Mouse (Mus musculus) kidney, embryonic 16.5 days (tissue): ENCODE data around the gene Pgm2. TPM values are rescaled to one million over a fixed set of nuclear protein-coding genes. Genes with fewer than 3 reads are reported as not detected.

Experiments
- ATAC-seq: fragments of 200-750 bp; cut with Nextera tagmentation; 2 replicates; pipeline ENCODE4 v1.8.0; 2017; ENCODE audit warnings: moderate TSS enrichment; ENCODE audit not compliant: low FRiP score, low TSS enrichment
- H3K27ac ChIP-seq: fragments of 300-500 bp; sonication (generic); 2 replicates; pipeline ENCODE4 v1.5.1; 2014; ENCODE audit warnings: low read length
- H3K27me3 ChIP-seq: fragments of 300-500 bp; sonication (generic); 2 replicates; pipeline ENCODE4 v1.6.1; 2014; ENCODE audit warnings: low read length, control low read depth, mixed read lengths; ENCODE audit not compliant: insufficient read depth
- H3K36me3 ChIP-seq: fragments of 300-500 bp; sonication (generic); 2 replicates; pipeline ENCODE4 v1.6.1; 2014; ENCODE audit warnings: low read length, control low read depth, mixed read lengths; ENCODE audit not compliant: insufficient read depth
- H3K4me1 ChIP-seq: fragments of 300-500 bp; sonication (generic); 2 replicates; pipeline ENCODE4 v1.6.1; 2014; ENCODE audit warnings: low read length, control low read depth, mixed read lengths; ENCODE audit not compliant: insufficient read depth
- H3K4me2 ChIP-seq: fragments of 300-500 bp; sonication (generic); replicated peaks from 2 replicates; pipeline ENCODE4 v1.6.1; 2014; ENCODE audit warnings: low read depth, low read length
- H3K4me3 ChIP-seq: fragments of 300-500 bp; sonication (generic); 2 replicates; pipeline ENCODE4 v1.5.1; 2014; ENCODE audit warnings: mild to moderate bottlenecking, low read length
- H3K9ac ChIP-seq: fragments of 300-500 bp; sonication (generic); replicated peaks from 2 replicates; pipeline ENCODE4 v1.6.1; 2014; ENCODE audit warnings: low read length
- H3K9me3 ChIP-seq: fragments of 300-500 bp; sonication (generic); 2 replicates; pipeline ENCODE4 v1.6.1; 2016; ENCODE audit warnings: low read length, control low read depth
- WGBS: fragments of 180-500 bp; shearing (Covaris S2); extraction: QIAGEN DNeasy Blood & Tissue Kit; methylation state at CpG from one replicate; pipeline ENCODE4 v1.1.7; 2014; 5-methylcytosine and 5-hydroxymethylcytosine counted together
- polyA plus RNA-seq: library from polyadenylated mRNA; unstranded; fragments of >200 nt; fragmentation: Nextera tagmentation; extraction: Ambion mirVana; gene quantifications from 2 replicates; pipeline ENCODE4 v1.2.1, GENCODE M21; 2015

Gene Pgm2
- polyA plus RNA-seq, 1 experiment from 2014 or later, result 42.9 TPM

DNA sequence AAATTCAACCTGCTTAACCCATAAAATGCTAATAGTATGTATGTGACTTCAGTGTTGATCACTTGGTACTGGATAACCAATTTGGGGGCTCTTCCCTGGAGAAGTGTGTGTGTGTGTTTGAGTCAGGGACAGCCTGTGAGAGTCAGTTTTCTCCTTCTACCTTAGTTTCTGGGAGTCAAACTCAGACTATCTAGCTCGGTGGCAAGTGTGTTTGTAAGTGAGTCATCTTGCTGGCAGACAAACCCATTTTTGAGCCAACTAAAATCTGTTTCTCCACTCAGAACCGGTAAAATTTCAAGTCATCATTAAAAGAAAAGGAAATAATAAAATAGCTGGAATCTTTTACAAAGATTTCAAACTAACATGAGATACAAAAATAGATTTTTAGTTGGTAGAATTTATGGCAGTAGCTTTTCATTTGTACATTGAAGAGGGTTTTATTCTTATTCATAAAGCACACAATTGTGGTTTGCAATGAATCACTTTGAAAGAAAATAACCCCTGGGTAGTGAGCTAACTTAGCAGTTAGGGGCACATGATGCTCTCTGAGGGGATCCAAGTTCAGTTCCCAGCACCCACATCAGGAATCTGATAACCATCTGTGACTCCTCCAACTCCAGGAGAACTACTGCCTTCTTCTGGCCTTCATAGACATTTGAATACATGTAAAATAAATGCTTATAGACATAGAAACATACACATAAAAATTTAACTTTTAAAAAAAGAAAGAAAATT is 21.8 kb upstream of the Pgm2 start:
- no peaks in the 10 kb centered on the region; the same call in 1 of the 2 replicates for H3K4me1 ChIP-seq
- no peak for ATAC-seq
- 73% methylated on average over 2 of the region's 2 CpGs for WGBS

DNA sequence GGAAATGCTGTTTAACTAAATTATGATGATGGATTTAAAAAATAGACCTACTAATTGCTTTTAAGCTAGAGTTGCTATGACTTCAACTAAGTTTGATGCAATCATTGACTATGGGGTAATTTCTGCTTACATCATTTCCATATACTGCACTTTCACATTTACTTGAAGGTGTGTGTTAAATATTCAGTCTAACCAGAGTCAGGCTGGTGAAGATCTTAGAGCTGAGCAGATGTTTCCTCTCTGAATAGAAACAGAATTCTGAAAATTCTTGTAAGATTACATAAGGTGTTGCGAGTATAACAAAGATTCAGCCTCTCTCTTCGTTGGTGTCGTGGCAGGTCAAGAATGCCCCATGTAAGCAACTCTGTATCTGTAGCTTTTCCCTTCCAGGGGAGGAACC is 18.3 kb upstream of the Pgm2 start:
- Histone ChIP-seq H3K9me3 (no peaks in the 10 kb centered on the region), H3K27me3 (no peaks in the 10 kb centered on the region), H3K36me3 (no peaks in the 10 kb centered on the region), H3K4me3 (no peak overlapping the region), H3K27ac (no peak overlapping the region), H3K4me2 (no peak overlapping the region), H3K4me1 (no peaks in the 10 kb centered on the region; the same call in 1 of the 2 replicates), H3K9ac (no peak overlapping the region)
- 89% methylated on average over 3 of the region's 3 CpGs for WGBS
- no peak for ATAC-seq

More for the DNA sequence above, 21.8 kb upstream of the Pgm2 start:
- Histone ChIP-seq H3K36me3 (no peaks in the 10 kb centered on the region), H3K27me3 (no peaks in the 10 kb centered on the region), H3K9ac (no peak overlapping the region), H3K4me2 (no peak overlapping the region), H3K9me3 (no peaks in the 10 kb centered on the region), H3K27ac (no peak overlapping the region), H3K4me3 (no peak overlapping the region)

DNA sequence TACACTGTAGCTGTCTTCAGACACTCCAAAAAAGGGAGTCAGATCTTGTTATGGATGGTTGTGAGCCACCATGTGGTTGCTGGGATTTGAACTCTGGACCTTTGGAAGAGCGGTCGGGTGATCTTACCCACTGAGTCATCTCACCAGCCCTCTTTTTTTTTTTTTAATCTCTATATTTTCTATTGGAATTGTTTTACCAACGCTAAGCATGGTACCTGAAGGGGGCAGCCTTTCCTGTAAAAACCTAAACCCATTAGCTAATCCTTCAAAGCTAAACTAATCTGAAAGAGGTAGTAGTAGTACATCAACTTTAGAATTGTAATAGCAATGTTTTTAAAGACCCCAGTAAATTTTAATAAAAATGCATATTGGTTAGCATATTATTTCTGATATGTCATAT is 17.2 kb upstream of the Pgm2 start:
- no peak overlapping the region for H3K9ac ChIP-seq
- H3K4me1 ChIP-seq, result no peaks in the 10 kb centered on the region
- H3K9me3 ChIP-seq, result no peaks in the 10 kb centered on the region
- no peak overlapping the region for H3K27ac ChIP-seq
- no peak for ATAC-seq
- no peak overlapping the region for H3K4me3 ChIP-seq
- H3K27me3 ChIP-seq, result no peaks in the 10 kb centered on the region
- no peaks in the 10 kb centered on the region for H3K36me3 ChIP-seq
- 41% methylated on average over 3 of the region's 3 CpGs for WGBS
- H3K4me2 ChIP-seq, result no peak overlapping the region

DNA sequence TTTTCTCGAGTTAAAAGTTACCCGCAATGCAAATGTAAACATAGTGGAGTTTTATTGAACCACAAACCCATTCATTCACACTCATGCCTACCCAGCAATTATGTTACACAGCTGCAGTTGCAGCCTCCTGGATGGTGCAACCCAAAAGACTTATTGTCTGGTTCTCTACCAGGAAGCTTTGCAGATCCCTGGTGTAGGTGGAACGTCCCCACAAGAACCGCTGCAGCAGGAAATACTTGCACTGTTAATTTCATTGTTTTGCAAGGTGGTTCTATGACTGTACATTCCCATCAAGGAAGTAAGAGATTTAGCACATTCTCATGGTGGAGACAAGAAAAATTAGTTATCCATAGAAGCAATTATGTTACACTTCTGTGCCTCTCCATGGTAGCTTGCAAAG is 15.4 kb upstream of the Pgm2 start:
- Histone ChIP-seq H3K9me3 (no peaks in the 10 kb centered on the region), H3K27me3 (no peaks in the 10 kb centered on the region), H3K36me3 (no peaks in the 10 kb centered on the region), H3K4me3 (no peak overlapping the region), H3K4me1 (no peaks in the 10 kb centered on the region), H3K9ac (no peak overlapping the region), H3K4me2 (no peak overlapping the region), H3K27ac (no peak overlapping the region)
- no peak for ATAC-seq
- WGBS, result 75% methylated on average over 4 of the region's 4 CpGs

DNA sequence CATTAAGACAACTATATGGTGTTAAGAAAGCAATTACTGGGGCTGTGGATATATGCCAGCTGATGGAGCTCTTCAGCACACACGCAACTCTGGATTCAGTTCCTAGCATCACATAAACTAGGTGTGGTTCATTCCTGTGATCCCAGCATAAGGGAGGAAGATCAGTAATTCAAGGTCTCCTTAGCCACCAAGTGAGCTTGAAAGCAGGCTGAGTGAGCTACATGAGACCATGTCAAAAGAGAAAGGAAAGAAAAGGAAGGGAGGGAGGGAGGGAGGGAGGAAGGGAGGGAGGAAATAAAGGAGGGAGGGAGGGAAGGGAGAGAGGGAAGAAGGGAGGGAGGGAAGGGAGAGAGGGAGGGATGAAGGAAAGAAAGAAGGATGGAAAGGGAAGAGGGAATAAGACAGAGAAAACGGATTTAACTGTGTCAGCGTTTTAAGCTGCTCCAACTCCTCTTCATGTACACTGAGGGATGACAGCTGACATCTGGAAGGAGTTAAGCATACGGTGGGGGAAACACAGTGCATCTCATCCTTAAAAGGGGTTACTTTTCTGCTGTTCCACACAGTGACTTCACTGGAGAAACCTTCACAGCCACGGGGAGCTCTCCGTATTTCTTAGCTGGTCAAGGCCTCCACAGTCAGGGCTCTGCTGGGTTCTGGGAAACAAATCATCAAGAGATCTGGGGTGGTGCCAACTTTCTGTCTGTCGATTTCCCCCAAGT is 13.8 kb upstream of the Pgm2 start:
- WGBS, result 35% methylated on average over 7 of the region's 7 CpGs
- ATAC-seq, result peak; percentile 59; the same call in 1 of the 2 replicates
- Histone ChIP-seq H3K9me3 (no peaks in the 10 kb centered on the region), H3K4me3 (no peak overlapping the region), H3K4me2 (no peak overlapping the region), H3K36me3 (no peaks in the 10 kb centered on the region), H3K4me1 (no peaks in the 10 kb centered on the region), H3K27ac (peak overlapping the region; percentile 34; the same call in 1 of the 2 replicates), H3K27me3 (no peaks in the 10 kb centered on the region), H3K9ac (no peak overlapping the region)

DNA sequence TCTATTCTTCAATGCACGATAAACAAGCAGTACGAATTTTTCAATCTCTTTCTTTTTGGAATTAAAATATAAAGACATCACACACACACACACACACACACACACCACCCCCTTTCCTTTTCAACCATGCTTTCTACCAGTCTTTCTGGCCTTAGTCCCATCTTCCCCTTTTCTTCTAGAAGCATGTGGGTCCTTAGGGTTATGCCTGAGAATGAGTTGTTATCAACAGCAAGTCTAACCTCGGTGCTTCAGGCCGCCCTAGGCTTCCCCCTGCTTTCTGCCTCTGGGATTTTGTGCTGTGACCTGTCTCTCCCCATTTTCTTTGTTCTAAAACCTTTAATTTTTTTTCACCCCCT is 13.3 kb upstream of the Pgm2 start:
- Histone ChIP-seq H3K36me3 (no peaks in the 10 kb centered on the region), H3K4me1 (no peaks in the 10 kb centered on the region), H3K9ac (no peak overlapping the region), H3K27me3 (no peaks in the 10 kb centered on the region), H3K9me3 (no peaks in the 10 kb centered on the region), H3K4me3 (no peak overlapping the region), H3K27ac (peak overlapping the region; percentile 34; the same call in 1 of the 2 replicates), H3K4me2 (no peak overlapping the region)
- 56% methylated on average over 4 of the region's 4 CpGs for WGBS
- ATAC-seq, result no peak

DNA sequence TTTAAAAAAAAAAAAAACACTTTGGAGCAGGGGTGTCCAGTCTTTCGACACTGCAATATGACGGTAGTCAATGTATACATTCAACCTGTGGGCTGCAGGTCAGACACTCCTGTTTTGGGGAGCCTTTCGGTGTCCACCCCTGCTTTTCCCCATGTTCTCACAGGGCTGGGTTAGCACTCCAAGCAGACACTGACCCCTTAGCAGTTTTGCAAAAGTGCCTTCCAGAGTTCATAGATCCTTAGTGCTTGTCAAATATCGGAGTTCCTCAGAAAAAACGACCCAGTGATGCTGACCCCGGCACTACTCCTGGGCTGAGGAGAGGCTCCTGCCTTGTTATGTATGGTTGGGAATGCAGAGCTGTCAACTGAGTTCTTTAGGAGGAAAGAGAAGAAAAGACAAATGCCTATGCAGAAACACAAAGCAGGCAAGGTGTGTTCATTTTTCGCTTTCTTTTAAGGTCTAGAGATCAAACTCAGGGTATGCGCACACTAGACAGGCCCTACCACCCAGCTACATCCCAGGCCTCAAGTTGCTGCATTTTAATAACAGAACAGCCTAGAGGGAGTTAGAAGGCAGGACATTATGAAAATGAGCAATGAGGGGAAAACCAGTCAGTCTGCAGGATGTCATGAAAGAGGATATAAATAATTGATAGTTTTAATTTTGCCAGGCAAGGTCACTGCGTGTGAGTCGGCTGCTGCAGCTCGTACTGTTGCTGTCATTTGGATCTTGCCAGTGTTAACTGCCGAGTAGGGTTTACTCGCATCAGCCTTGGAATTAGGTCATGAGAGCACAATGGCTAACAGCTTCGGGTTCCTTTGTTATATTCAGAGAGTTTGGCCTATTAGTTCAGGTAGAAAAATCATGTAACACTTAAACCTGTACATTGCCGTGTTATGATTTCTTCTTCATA is 9.0 kb upstream of the Pgm2 start:
- no peak overlapping the region for H3K4me2 ChIP-seq
- no peak overlapping the region for H3K4me3 ChIP-seq
- no peak for ATAC-seq
- H3K4me1 ChIP-seq, result no peaks in the 10 kb centered on the region
- no peak overlapping the region for H3K9ac ChIP-seq
- no peaks in the 10 kb centered on the region for H3K27me3 ChIP-seq
- no peaks in the 10 kb centered on the region for H3K9me3 ChIP-seq
- no peak overlapping the region for H3K27ac ChIP-seq
- H3K36me3 ChIP-seq, result no peaks in the 10 kb centered on the region
- 66% methylated on average over 15 of the region's 15 CpGs for WGBS

DNA sequence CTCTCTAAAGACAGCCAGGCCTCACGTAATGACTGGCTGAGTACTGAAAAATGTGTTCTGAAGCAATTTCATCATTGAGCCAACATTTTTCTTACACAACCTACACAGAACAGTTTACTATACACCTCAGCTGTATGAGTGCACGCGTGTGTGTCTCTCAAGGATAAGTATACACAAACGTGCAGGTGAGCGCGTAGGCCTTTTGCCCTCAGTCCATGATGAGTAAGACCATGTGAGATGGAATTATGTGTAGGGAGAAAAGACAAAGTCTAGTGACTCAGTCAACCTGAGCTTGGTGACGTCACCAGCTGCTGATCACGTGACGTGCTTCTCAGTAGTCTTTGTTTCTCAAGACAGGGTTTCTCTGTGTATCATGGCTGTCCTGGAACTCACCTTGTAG is 7.3 kb upstream of the Pgm2 start:
- Histone ChIP-seq H3K27ac (no peak overlapping the region), H3K36me3 (no peaks in the 10 kb centered on the region), H3K4me2 (no peak overlapping the region), H3K27me3 (no peaks in the 10 kb centered on the region), H3K4me3 (no peak overlapping the region), H3K9ac (no peak overlapping the region), H3K9me3 (no peaks in the 10 kb centered on the region), H3K4me1 (no peaks in the 10 kb centered on the region)
- WGBS, result 94% methylated on average over 9 of the region's 9 CpGs
- ATAC-seq, result no peak

DNA sequence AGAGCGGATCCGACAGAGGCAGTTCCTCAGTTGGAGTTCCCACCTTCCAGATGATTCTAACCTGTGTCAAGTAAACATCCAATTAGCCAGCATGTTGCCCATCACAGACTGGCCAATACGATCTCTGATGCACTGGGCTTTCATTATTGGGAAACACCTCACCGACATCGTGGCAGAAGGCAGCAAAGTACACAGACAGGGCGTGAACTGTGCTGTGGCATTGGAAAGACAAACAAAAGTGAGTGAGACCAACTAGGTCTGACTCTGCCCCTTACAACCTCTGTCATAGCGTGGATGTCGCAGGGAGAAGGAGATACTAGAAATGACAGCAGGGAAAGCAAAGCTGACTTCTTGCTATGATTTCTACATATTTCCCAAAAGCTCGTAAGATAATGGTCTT is 4.0 kb upstream of the Pgm2 start:
- Histone ChIP-seq H3K9me3 (no peaks in the 10 kb centered on the region), H3K4me3 (no peak overlapping the region), H3K27me3 (no peaks in the 10 kb centered on the region), H3K9ac (no peak overlapping the region), H3K27ac (no peak overlapping the region), H3K4me1 (peaks cover 3% of the 10 kb centered on the region), H3K4me2 (no peak overlapping the region), H3K36me3 (no peaks in the 10 kb centered on the region)
- no peak for ATAC-seq
- WGBS, result 75% methylated on average over 9 of the region's 9 CpGs
